Mouse (Mus musculus) liver, embryonic 12.5 days (tissue): ENCODE data around the gene Hlcs. TPM values are rescaled to one million over a fixed set of nuclear protein-coding genes. Genes with fewer than 3 reads are reported as not detected.
"Not testable (repeated sequence)": the region's sequence is repeated elsewhere in the genome, so short reads cannot be mapped to it uniquely, and the experiment has no call there.

Experiments
- ATAC-seq: fragments of 200-750 bp; cut with Nextera tagmentation; 2 replicates; pipeline ENCODE4 v1.8.0; 2017; ENCODE audit warnings: moderate number of reproducible peaks, mild to moderate bottlenecking, moderate library complexity
- H3K27ac ChIP-seq: fragments of 300-500 bp; sonication (generic); 2 replicates; pipeline ENCODE4 v1.5.1; 2016; ENCODE audit warnings: mild to moderate bottlenecking
- H3K27me3 ChIP-seq: fragments of 300-500 bp; sonication (generic); replicated peaks from 2 replicates; pipeline ENCODE4 v1.6.1; 2016; ENCODE audit warnings: mild to moderate bottlenecking, moderate library complexity
- H3K36me3 ChIP-seq: fragments of 300-500 bp; sonication (generic); 2 replicates; pipeline ENCODE4 v1.6.1; 2016; ENCODE audit warnings: mild to moderate bottlenecking, moderate library complexity
- H3K4me1 ChIP-seq: fragments of 300-500 bp; sonication (generic); 2 replicates; pipeline ENCODE4 v1.6.1; 2016
- H3K4me2 ChIP-seq: fragments of 300-500 bp; sonication (generic); 2 replicates; pipeline ENCODE4 v1.6.1; 2016; ENCODE audit warnings: mild to moderate bottlenecking, moderate library complexity
- H3K4me3 ChIP-seq: fragments of 300-500 bp; sonication (generic); 2 replicates; pipeline ENCODE4 v1.5.1; 2016; ENCODE audit warnings: mild to moderate bottlenecking, moderate library complexity
- H3K9ac ChIP-seq: fragments of 300-500 bp; sonication (generic); 2 replicates; pipeline ENCODE4 v1.6.1; 2016; ENCODE audit warnings: mild to moderate bottlenecking, moderate library complexity
- H3K9me3 ChIP-seq: fragments of 300-500 bp; sonication (generic); replicated peaks from 2 replicates; pipeline ENCODE4 v1.6.1; 2016; ENCODE audit warnings: mild to moderate bottlenecking, moderate library complexity
- WGBS: fragments of 180-500 bp; shearing (Covaris S2); methylation state at CpG from one replicate; pipeline ENCODE4 v1.1.7; 2016; ENCODE audit not compliant: insufficient replicate concordance; 5-methylcytosine and 5-hydroxymethylcytosine counted together
- polyA plus RNA-seq: library from polyadenylated mRNA; unstranded; fragments of >200 nt; fragmentation: Nextera tagmentation; extraction: Ambion mirVana; gene quantifications from 2 replicates; pipeline ENCODE4 v1.2.1, GENCODE M21; 2016

Hlcs gene
- polyA plus RNA-seq, 1 experiment from 2014 or later, result 4.9 TPM

- 64% methylated on average over 7 of the region's 7 CpGs for WGBS
- no peak for ATAC-seq
- H3K27ac ChIP-seq, result no peak overlapping the region
- no peaks in the 10 kb centered on the region for H3K9me3 ChIP-seq
- no peaks in the 10 kb centered on the region for H3K27me3 ChIP-seq
- H3K4me2 ChIP-seq, result no peak overlapping the region
- no peak overlapping the region for H3K4me3 ChIP-seq
- no peak overlapping the region for H3K9ac ChIP-seq
- H3K4me1 ChIP-seq, result no peaks in the 10 kb centered on the region
- no peaks in the 10 kb centered on the region for H3K36me3 ChIP-seq
Observed at GRCm38 (mm10) chr16:94347080-94347731, 33.8 kb upstream of the Hlcs start.

- H3K36me3 ChIP-seq, result no peaks in the 10 kb centered on the region
- WGBS, result 71% methylated on average over 1 of the region's 1 CpGs
- H3K4me1 ChIP-seq, result no peaks in the 10 kb centered on the region
- H3K27me3 ChIP-seq, result no peaks in the 10 kb centered on the region
- H3K9me3 ChIP-seq, result no peaks in the 10 kb centered on the region
- no peak overlapping the region for H3K27ac ChIP-seq
- H3K9ac ChIP-seq, result no peak overlapping the region
- H3K4me2 ChIP-seq, result no peak overlapping the region
- ATAC-seq, result no peak
- no peak overlapping the region for H3K4me3 ChIP-seq
Observed at GRCm38 (mm10) chr16:94345733-94346132, 32.4 kb upstream of the Hlcs start.

- not testable (repeated sequence) for H3K4me2 ChIP-seq, H3K27ac ChIP-seq, H3K36me3 ChIP-seq, ATAC-seq, H3K9ac ChIP-seq, H3K27me3 ChIP-seq, H3K9me3 ChIP-seq, H3K4me1 ChIP-seq, H3K4me3 ChIP-seq
- 86% methylated on average over 21 of the region's 22 CpGs for WGBS
Observed at GRCm38 (mm10) chr16:94339164-94340160, 26.1 kb upstream of the Hlcs start.

GRCm38 (mm10) chr16:94335656-94336055, 22.3 kb upstream of the Hlcs start:
- WGBS, result 62% methylated on average over 5 of the region's 5 CpGs
- no peak overlapping the region for H3K4me3 ChIP-seq
- ATAC-seq, result no peak
- H3K36me3 ChIP-seq, result no peaks in the 10 kb centered on the region
- no peak overlapping the region for H3K4me2 ChIP-seq
- no peak overlapping the region for H3K27ac ChIP-seq
- H3K9ac ChIP-seq, result no peak overlapping the region
- no peaks in the 10 kb centered on the region for H3K9me3 ChIP-seq
- no peaks in the 10 kb centered on the region for H3K4me1 ChIP-seq
- H3K27me3 ChIP-seq, result peaks cover 16% of the 10 kb centered on the region; the same call in 1 of the 2 replicates

- Histone ChIP-seq H3K9me3 (no peaks in the 10 kb centered on the region), H3K9ac (no peak overlapping the region), H3K27ac (no peak overlapping the region), H3K27me3 (peaks cover 45% of the 10 kb centered on the region), H3K36me3 (no peaks in the 10 kb centered on the region), H3K4me2 (no peak overlapping the region), H3K4me1 (peaks cover 23% of the 10 kb centered on the region), H3K4me3 (no peak overlapping the region)
- 46% methylated on average over 5 of the region's 5 CpGs for WGBS
- ATAC-seq, result 0 out of 2 replicates have a peak, but pooled peaks have one; percentile 42
Observed at GRCm38 (mm10) chr16:94331886-94332252, 18.5 kb upstream of the Hlcs start.

- no peaks in the 10 kb centered on the region for H3K36me3 ChIP-seq
- H3K27ac ChIP-seq, result no peak overlapping the region
- peaks cover 45% of the 10 kb centered on the region for H3K27me3 ChIP-seq
- H3K4me3 ChIP-seq, result no peak overlapping the region
- no peaks in the 10 kb centered on the region for H3K9me3 ChIP-seq
- no peak overlapping the region for H3K4me2 ChIP-seq
- H3K9ac ChIP-seq, result no peak overlapping the region
- 0 out of 2 replicates have a peak, but pooled peaks have one; percentile 9 for ATAC-seq
- peaks cover 26% of the 10 kb centered on the region for H3K4me1 ChIP-seq
- 60% methylated on average over 9 of the region's 9 CpGs for WGBS
Observed at GRCm38 (mm10) chr16:94331233-94331885, 18.0 kb upstream of the Hlcs start.

- Histone ChIP-seq H3K4me1 (peaks cover 35% of the 10 kb centered on the region), H3K27me3 (peaks cover 40% of the 10 kb centered on the region), H3K4me3 (no peak overlapping the region), H3K36me3 (no peaks in the 10 kb centered on the region), H3K4me2 (no peak overlapping the region), H3K27ac (no peak overlapping the region), H3K9me3 (no peaks in the 10 kb centered on the region), H3K9ac (no peak overlapping the region)
- 63% methylated on average over 5 of the region's 5 CpGs for WGBS
- ATAC-seq, result no peak
Observed at GRCm38 (mm10) chr16:94330429-94330828, 17.1 kb upstream of the Hlcs start.

- 21% methylated on average over 25 of the region's 25 CpGs for WGBS
- Histone ChIP-seq H3K27me3 (peaks cover 37% of the 10 kb centered on the region), H3K9ac (peak overlapping the region; percentile 62; the same call in 1 of the 2 replicates), H3K36me3 (no peaks in the 10 kb centered on the region), H3K27ac (no peak overlapping the region), H3K9me3 (no peaks in the 10 kb centered on the region), H3K4me2 (peak overlapping the region; percentile 88), H3K4me1 (peaks cover 41% of the 10 kb centered on the region), H3K4me3 (peak overlapping the region; percentile 61)
- no peak for ATAC-seq
Observed at GRCm38 (mm10) chr16:94328881-94329867, 15.8 kb upstream of the Hlcs start.

GRCm38 (mm10) chr16:94327781-94328711, 14.7 kb upstream of the Hlcs start, which contains the start of gene Ripply3:
Gene Ripply3 (plus strand): TSS chr16:94328420.
- Histone ChIP-seq H3K9me3 (no peaks in the 10 kb centered on the region), H3K27me3 (peaks cover 37% of the 10 kb centered on the region), H3K4me1 (peaks cover 41% of the 10 kb centered on the region), H3K9ac (peak within 1 kb of the TSS; percentile 62), H3K27ac (no peak within 1 kb of the TSS), H3K4me3 (peak within 1 kb of the TSS; percentile 61), H3K4me2 (peak within 1 kb of the TSS; percentile 88), H3K36me3 (no peaks in the 10 kb centered on the region)
- ATAC-seq, result peak; percentile 25; the same call in 1 of the 2 replicates
- 3% methylated on average over 63 of the region's 63 CpGs for WGBS

GRCm38 (mm10) chr16:94326008-94326407, 12.6 kb upstream of the Hlcs start:
- Histone ChIP-seq H3K9me3 (no peaks in the 10 kb centered on the region), H3K4me2 (no peak overlapping the region), H3K4me1 (peaks cover 41% of the 10 kb centered on the region), H3K9ac (no peak overlapping the region), H3K36me3 (no peaks in the 10 kb centered on the region), H3K4me3 (no peak overlapping the region), H3K27ac (no peak overlapping the region), H3K27me3 (peaks cover 33% of the 10 kb centered on the region)
- ATAC-seq, result peak; percentile 71
- WGBS, result 42% methylated on average over 3 of the region's 3 CpGs
